Mouse (Mus musculus): Measurements from ENCODE around the gene Wdr74. TPM values are rescaled to one million over a fixed set of nuclear protein-coding genes. Genes with fewer than 3 reads are reported as not detected.
A peak's percentile ranks its signal among the peaks of the same experiment; 100 is the strongest.

Gene Wdr74
- polyA plus RNA-seq (2014; fragmentation: Nextera tagmentation; extraction: Ambion mirVana) = 80.7 and 80.8 TPM in 2 replicates

DNA sequence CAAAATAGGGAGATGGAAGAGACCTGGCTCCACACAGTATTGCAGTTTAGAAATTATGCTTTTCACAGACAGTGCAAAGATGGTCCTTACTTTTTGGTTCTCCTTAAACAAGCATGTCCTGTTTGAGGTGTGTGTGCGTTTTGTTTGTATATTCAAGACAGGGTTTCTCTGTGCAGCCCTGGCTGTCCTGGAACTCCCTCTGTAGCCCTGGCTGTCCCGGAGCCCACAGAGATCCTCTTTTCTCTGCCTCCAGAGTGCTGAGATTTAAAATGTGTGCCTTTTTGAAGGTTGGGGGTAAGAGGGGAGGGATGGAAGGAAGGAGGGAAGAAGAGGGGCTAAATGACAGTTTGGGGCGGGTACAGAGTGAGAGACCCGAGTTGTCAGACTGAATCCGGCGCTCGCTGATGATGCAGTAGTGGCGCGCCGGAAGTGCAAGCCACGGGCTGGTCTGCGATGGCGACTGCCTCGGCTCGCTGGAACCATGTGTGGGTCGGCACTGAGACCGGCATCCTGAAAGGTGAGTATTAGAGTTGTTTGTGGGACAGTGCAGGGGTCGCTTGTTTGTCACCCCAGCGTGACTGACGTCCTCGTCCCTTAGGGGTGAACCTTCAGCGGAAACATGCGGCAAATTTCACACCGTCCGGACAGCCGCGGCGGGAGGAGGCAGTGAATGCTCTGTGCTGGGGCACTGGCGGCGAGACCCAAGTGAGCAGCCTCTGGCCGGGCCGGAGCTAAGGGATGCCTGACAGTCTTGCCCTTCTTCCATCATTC lies at the start of gene Wdr74:
Gene Wdr74 (plus strand): TSS at position 439 of the 771 bp plus-strand sequence.
- H3K36me3 ChIP-seq (replicated peaks; ENCODE audit: control insufficient read depth, insufficient read depth) = peaks cover 28% of the 10 kb centered on the region
- H3K4me2 ChIP-seq (replicated peaks) = peak within 1 kb of the TSS; percentile 96
- DNase-seq (ENCODE audit: low spot score) = peak; percentile 98
- peak within 1 kb of the TSS; percentile 80 for H3K27ac ChIP-seq
- H3K4me3 ChIP-seq (replicated peaks; ENCODE audit: low read length) = peak within 1 kb of the TSS; percentile 83
- WGBS = under 1% methylated on average over 32 of the region's 32 CpGs
- peak; percentile 93 for ATAC-seq (ENCODE audit: low FRiP score)
- H3K4me1 ChIP-seq (replicated peaks; ENCODE audit: control insufficient read depth, insufficient read depth, low read length) = 0 out of 2 replicates have a peak, but pooled peaks cover 7% of the 10 kb centered on the region
- H3K9me3 ChIP-seq (ENCODE audit: control insufficient read depth, low read length) = no peaks in the 10 kb centered on the region
- no peaks in the 10 kb centered on the region for H3K27me3 ChIP-seq (ENCODE audit: control insufficient read depth, insufficient read depth, low read length)
- peak within 1 kb of the TSS; percentile 81 for H3K9ac ChIP-seq

GRCm38 (mm10) chr19:8691871-8692539 lies 43.6 kb upstream of the Wdr74 start:
- H3K9ac ChIP-seq = no peak overlapping the region
- H3K27ac ChIP-seq = no peak overlapping the region
- WGBS = 52% methylated on average over 9 of the region's 9 CpGs
- H3K4me2 ChIP-seq (replicated peaks) = no peak overlapping the region
- H3K4me3 ChIP-seq (replicated peaks; ENCODE audit: low read length) = no peak overlapping the region
- ATAC-seq (ENCODE audit: low FRiP score) (no peak), DNase-seq (ENCODE audit: low spot score) (no peak)
- no peaks in the 10 kb centered on the region for H3K27me3 ChIP-seq (ENCODE audit: control insufficient read depth, insufficient read depth, low read length)
- 0 out of 2 replicates have a peak, but pooled peaks cover 3% of the 10 kb centered on the region for H3K4me1 ChIP-seq (replicated peaks; ENCODE audit: control insufficient read depth, insufficient read depth, low read length)
- no peaks in the 10 kb centered on the region for H3K36me3 ChIP-seq (replicated peaks; ENCODE audit: control insufficient read depth, insufficient read depth)
- H3K9me3 ChIP-seq (ENCODE audit: control insufficient read depth, low read length) = no peaks in the 10 kb centered on the region

GRCm38 (mm10) chr19:8692740-8693139 lies 42.9 kb upstream of the Wdr74 start:
- Histone ChIP-seq H3K27ac (no peak overlapping the region), H3K4me3 (replicated peaks; ENCODE audit: low read length) (no peak overlapping the region), H3K9me3 (ENCODE audit: control insufficient read depth, low read length) (no peaks in the 10 kb centered on the region), H3K9ac (no peak overlapping the region), H3K27me3 (ENCODE audit: control insufficient read depth, insufficient read depth, low read length) (no peaks in the 10 kb centered on the region), H3K36me3 (replicated peaks; ENCODE audit: control insufficient read depth, insufficient read depth) (no peaks in the 10 kb centered on the region), H3K4me2 (replicated peaks) (no peak overlapping the region), H3K4me1 (replicated peaks; ENCODE audit: control insufficient read depth, insufficient read depth, low read length) (0 out of 2 replicates have a peak, but pooled peaks cover 3% of the 10 kb centered on the region)
- DNase-seq (ENCODE audit: low spot score) (no peak), ATAC-seq (ENCODE audit: low FRiP score) (no peak)
- 55% methylated on average over 5 of the region's 5 CpGs for WGBS

GRCm38 (mm10) chr19:8695330-8695729 lies 40.3 kb upstream of the Wdr74 start:
- H3K27ac ChIP-seq = no peak overlapping the region
- ATAC-seq (ENCODE audit: low FRiP score) (peak; percentile 21; the same call in 1 of the 2 replicates), DNase-seq (ENCODE audit: low spot score) (no peak)
- no peak overlapping the region for H3K4me2 ChIP-seq (replicated peaks)
- no peaks in the 10 kb centered on the region for H3K36me3 ChIP-seq (replicated peaks; ENCODE audit: control insufficient read depth, insufficient read depth)
- 66% methylated on average over 6 of the region's 6 CpGs for WGBS
- H3K4me1 ChIP-seq (replicated peaks; ENCODE audit: control insufficient read depth, insufficient read depth, low read length) = 0 out of 2 replicates have a peak, but pooled peaks cover 3% of the 10 kb centered on the region
- H3K27me3 ChIP-seq (ENCODE audit: control insufficient read depth, insufficient read depth, low read length) = no peaks in the 10 kb centered on the region
- no peak overlapping the region for H3K9ac ChIP-seq
- no peaks in the 10 kb centered on the region for H3K9me3 ChIP-seq (ENCODE audit: control insufficient read depth, low read length)
- H3K4me3 ChIP-seq (replicated peaks; ENCODE audit: low read length) = no peak overlapping the region

GRCm38 (mm10) chr19:8699652-8700051 lies 36.0 kb upstream of the Wdr74 start:
- no peaks in the 10 kb centered on the region for H3K4me1 ChIP-seq (replicated peaks; ENCODE audit: control insufficient read depth, insufficient read depth, low read length)
- H3K4me2 ChIP-seq (replicated peaks) = no peak overlapping the region
- DNase-seq (ENCODE audit: low spot score) (no peak), ATAC-seq (ENCODE audit: low FRiP score) (no peak)
- no peaks in the 10 kb centered on the region for H3K36me3 ChIP-seq (replicated peaks; ENCODE audit: control insufficient read depth, insufficient read depth)
- no peaks in the 10 kb centered on the region for H3K27me3 ChIP-seq (ENCODE audit: control insufficient read depth, insufficient read depth, low read length)
- no peak overlapping the region for H3K4me3 ChIP-seq (replicated peaks; ENCODE audit: low read length)
- no peak overlapping the region for H3K27ac ChIP-seq
- H3K9me3 ChIP-seq (ENCODE audit: control insufficient read depth, low read length) = no peaks in the 10 kb centered on the region
- H3K9ac ChIP-seq = no peak overlapping the region
- 84% methylated on average over 9 of the region's 9 CpGs for WGBS

GRCm38 (mm10) chr19:8702458-8702857 lies 33.2 kb upstream of the Wdr74 start:
- no peak overlapping the region for H3K9ac ChIP-seq
- no peak overlapping the region for H3K4me3 ChIP-seq (replicated peaks; ENCODE audit: low read length)
- no peaks in the 10 kb centered on the region for H3K4me1 ChIP-seq (replicated peaks; ENCODE audit: control insufficient read depth, insufficient read depth, low read length)
- ATAC-seq (ENCODE audit: low FRiP score) = no peak
- H3K36me3 ChIP-seq (replicated peaks; ENCODE audit: control insufficient read depth, insufficient read depth) = peaks cover 11% of the 10 kb centered on the region
- WGBS = 57% methylated on average over 3 of the region's 3 CpGs
- H3K27ac ChIP-seq = no peak overlapping the region
- H3K4me2 ChIP-seq (replicated peaks) = no peak overlapping the region
- DNase-seq (ENCODE audit: low spot score) = no peak
- no peaks in the 10 kb centered on the region for H3K9me3 ChIP-seq (ENCODE audit: control insufficient read depth, low read length)
- H3K27me3 ChIP-seq (ENCODE audit: control insufficient read depth, insufficient read depth, low read length) = no peaks in the 10 kb centered on the region

- H3K9me3 ChIP-seq (ENCODE audit: control insufficient read depth, low read length) = no peaks in the 10 kb centered on the region
- ATAC-seq (ENCODE audit: low FRiP score) = no peak
- WGBS = 54% methylated on average over 3 of the region's 4 CpGs
- DNase-seq (ENCODE audit: low spot score) = no peak
- H3K4me2 ChIP-seq (replicated peaks) = no peak overlapping the region
- H3K27me3 ChIP-seq (ENCODE audit: control insufficient read depth, insufficient read depth, low read length) = no peaks in the 10 kb centered on the region
- H3K4me1 ChIP-seq (replicated peaks; ENCODE audit: control insufficient read depth, insufficient read depth, low read length) = no peaks in the 10 kb centered on the region
- H3K27ac ChIP-seq = no peak overlapping the region
- H3K36me3 ChIP-seq (replicated peaks; ENCODE audit: control insufficient read depth, insufficient read depth) = peaks cover 22% of the 10 kb centered on the region
- H3K4me3 ChIP-seq (replicated peaks; ENCODE audit: low read length) = no peak overlapping the region
- H3K9ac ChIP-seq = no peak overlapping the region
Measured at GRCm38 (mm10) chr19:8703571-8703970, 32.1 kb upstream of the Wdr74 start.

DNA sequence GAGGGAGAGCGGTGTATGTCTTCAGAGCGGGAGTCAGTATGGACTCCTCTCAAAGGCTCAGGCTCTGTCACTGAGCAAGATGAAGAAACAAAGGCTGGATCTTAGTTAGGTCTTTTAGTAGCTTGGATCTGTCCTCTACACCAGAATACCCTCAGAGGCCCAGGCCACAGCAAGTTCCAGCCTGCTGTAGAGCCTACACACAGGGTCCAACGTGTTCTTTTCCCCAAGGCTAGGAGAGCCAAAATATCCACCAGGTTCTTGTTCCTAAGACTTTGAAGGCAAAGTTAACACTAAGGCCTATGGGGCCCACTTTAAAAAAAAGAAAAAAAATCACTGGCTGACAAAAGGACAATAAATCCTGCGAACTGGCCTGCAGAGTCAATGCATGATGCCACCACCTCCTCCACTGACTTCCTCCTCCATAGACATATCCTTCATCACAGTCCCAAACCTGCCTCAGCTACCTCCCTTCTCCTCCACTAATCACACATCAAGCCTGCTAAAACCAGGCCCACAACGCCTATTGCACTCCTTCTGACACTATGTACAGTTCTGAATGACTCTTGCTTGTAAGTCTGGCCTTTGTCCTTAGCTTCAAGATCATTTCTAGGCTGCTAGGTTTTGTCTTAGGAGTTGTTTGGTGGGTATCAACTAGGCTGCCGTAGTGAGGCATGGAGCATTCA lies 30.5 kb upstream of the Wdr74 start:
- WGBS = 76% methylated on average over 6 of the region's 6 CpGs
- DNase-seq (ENCODE audit: low spot score) = no peak

DNA sequence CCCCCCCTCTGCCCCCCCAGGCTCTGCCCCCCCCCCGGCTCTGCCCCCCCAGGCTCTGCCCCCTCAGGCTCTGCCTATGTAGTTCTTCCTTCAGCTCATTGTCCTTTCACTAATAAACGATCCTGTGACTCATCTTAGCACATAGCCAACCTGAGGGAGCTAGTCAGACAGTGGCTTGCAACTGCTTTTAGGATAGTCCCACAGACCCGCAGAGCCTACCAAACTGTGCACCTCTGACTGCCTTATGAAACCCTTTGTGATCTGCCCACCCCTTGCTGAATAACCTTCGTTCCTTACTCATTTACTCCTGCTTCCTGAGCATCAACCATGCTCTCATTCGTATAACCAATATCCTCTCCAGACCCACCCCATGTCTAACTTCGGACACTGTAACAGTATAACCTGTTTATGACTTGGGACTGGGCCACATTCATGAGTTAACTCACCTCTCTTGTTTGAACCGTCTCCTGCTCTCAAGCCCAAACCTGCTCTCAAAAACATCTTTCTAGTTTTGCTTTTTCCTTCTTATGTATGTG lies 29.4 kb upstream of the Wdr74 start:
- Histone ChIP-seq H3K4me3 (replicated peaks; ENCODE audit: low read length) (no peak overlapping the region), H3K9ac (no peak overlapping the region)
- no peak for ATAC-seq (ENCODE audit: low FRiP score)

More for the DNA sequence above, 30.5 kb upstream of the Wdr74 start:
- Histone ChIP-seq H3K9ac (no peak overlapping the region), H3K4me2 (replicated peaks) (no peak overlapping the region), H3K27ac (no peak overlapping the region), H3K4me1 (replicated peaks; ENCODE audit: control insufficient read depth, insufficient read depth, low read length) (0 out of 2 replicates have a peak, but pooled peaks cover 2% of the 10 kb centered on the region), H3K4me3 (replicated peaks; ENCODE audit: low read length) (no peak overlapping the region), H3K9me3 (ENCODE audit: control insufficient read depth, low read length) (no peaks in the 10 kb centered on the region), H3K36me3 (replicated peaks; ENCODE audit: control insufficient read depth, insufficient read depth) (peaks cover 38% of the 10 kb centered on the region), H3K27me3 (ENCODE audit: control insufficient read depth, insufficient read depth, low read length) (no peaks in the 10 kb centered on the region)
- no peak for ATAC-seq (ENCODE audit: low FRiP score)

More for the DNA sequence above, 29.4 kb upstream of the Wdr74 start:
- no peaks in the 10 kb centered on the region for H3K27me3 ChIP-seq (ENCODE audit: control insufficient read depth, insufficient read depth, low read length)
- 88% methylated on average over 7 of the region's 7 CpGs for WGBS
- H3K4me2 ChIP-seq (replicated peaks) = no peak overlapping the region
- no peaks in the 10 kb centered on the region for H3K9me3 ChIP-seq (ENCODE audit: control insufficient read depth, low read length)
- peaks cover 48% of the 10 kb centered on the region for H3K36me3 ChIP-seq (replicated peaks; ENCODE audit: control insufficient read depth, insufficient read depth)
- H3K27ac ChIP-seq = no peak overlapping the region
- DNase-seq (ENCODE audit: low spot score) = no peak
- H3K4me1 ChIP-seq (replicated peaks; ENCODE audit: control insufficient read depth, insufficient read depth, low read length) = peaks cover 12% of the 10 kb centered on the region; the same call in 1 of the 2 replicates
